Mouse (Mus musculus): ENCODE results near the gene Cyp2j9. TPM values are rescaled to one million over a fixed set of nuclear protein-coding genes. Genes with fewer than 3 reads are reported as not detected.

The Cyp2j9 gene
- polyA plus RNA-seq, 1 experiment from 2014 or later, result 2.0 TPM

DNA sequence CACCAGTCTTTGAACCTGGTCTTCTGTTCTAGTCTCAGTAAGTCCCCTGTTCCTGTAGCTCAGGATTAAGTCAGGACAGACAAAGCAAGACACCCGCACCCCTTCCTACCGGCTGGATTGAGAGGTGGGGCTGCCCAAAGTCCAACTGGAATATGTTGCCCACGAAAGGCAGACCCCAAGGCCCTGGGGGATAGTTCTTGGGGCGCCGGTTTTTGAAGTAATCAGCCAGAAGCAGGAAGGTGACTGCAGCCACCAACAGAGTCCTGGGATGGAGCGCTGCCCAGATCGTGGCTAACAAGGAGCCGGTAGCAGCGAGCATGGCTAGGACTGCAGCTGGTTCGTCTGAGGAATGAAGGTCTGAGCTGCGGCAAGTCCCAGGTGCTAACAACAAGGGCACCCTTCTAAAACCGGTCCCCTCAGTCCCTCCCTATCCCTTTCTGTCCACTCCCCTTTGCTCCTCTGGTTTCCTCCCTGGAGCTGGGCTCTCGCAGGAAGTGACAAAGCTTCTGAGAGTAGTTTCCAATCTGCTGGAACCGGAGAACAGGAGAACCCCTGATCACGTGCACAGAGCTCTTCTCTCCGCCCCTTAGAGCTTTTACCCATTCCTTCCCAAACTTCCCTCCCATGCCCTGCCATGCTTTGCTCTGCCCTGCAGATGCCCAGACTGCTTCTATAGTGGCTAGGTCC, 38.1 kb downstream of the Cyp2j9 start, which contains the start of gene Cyp2j6:
Gene Cyp2j6 (minus strand): TSS at position 529 of the 687 bp plus-strand sequence.
- ATAC-seq (ENCODE audit: insufficient number of reproducible peaks, insufficient read depth, low FRiP score, low TSS enrichment), result peak; percentile 89
- Histone ChIP-seq H3K9me3 (no peaks in the 10 kb centered on the region), H3K4me2 (replicated peaks) (peak within 1 kb of the TSS; percentile 62), H3K4me3 (peak within 1 kb of the TSS; percentile 63), H3K9ac (peak within 1 kb of the TSS; percentile 77), H3K36me3 (no peaks in the 10 kb centered on the region), H3K4me1 (no peaks in the 10 kb centered on the region; the same call in 1 of the 2 replicates), H3K27ac (peak within 1 kb of the TSS; percentile 63), H3K27me3 (no peaks in the 10 kb centered on the region)
- WGBS, result 5% methylated on average over 15 of the region's 16 CpGs

DNA sequence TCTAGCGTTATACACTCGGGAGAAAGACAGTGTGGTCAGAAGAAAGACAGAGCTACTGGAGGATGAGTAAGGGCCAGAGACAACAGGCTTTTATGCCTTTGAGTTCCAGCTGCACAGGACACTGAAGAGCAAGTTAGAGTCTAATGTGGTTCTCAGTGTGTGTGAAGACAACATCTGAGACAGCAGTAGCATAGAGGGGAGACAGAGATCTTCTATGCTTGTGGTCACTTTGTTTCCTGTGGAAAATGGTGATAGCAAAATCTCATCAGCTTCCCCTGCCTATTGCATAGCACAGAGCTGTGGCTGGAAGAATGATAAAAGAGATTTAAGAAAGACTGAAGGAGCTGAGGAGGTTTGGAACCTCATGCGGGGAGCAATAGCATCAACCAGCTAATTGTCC, 39.8 kb downstream of the Cyp2j9 start:
- H3K4me1 ChIP-seq, result no peaks in the 10 kb centered on the region; the same call in 1 of the 2 replicates
- H3K9me3 ChIP-seq, result no peaks in the 10 kb centered on the region
- no peak overlapping the region for H3K27ac ChIP-seq
- no peaks in the 10 kb centered on the region for H3K36me3 ChIP-seq
- no peak overlapping the region for H3K4me3 ChIP-seq
- WGBS, result 90% methylated on average over 3 of the region's 3 CpGs
- no peak overlapping the region for H3K9ac ChIP-seq
- no peak for ATAC-seq (ENCODE audit: insufficient number of reproducible peaks, insufficient read depth, low FRiP score, low TSS enrichment)
- no peaks in the 10 kb centered on the region for H3K27me3 ChIP-seq
- peak overlapping the region; percentile 28 for H3K4me2 ChIP-seq (replicated peaks)

DNA sequence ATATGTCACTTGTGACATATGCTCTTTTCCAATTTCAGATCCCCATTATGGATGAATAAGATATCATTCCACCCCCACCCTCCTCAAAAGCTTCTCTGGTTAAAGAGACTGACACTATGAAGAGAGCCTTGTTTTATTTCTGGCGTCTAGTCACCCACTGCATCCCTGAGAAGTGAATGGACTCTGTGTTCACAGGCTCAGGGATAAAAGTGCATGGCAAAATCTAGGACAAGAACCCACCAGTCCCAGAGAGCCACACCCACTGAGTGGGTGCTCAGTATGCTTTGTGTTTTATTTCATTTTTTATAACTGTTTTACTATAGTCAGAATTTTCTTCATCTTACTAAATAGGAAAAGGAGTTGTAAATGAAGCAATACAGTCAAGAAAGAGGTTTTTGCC, 45.4 kb downstream of the Cyp2j9 start:
- 37% methylated on average over 1 of the region's 1 CpGs for WGBS
- H3K9ac ChIP-seq, result no peak overlapping the region
- no peak overlapping the region for H3K4me2 ChIP-seq (replicated peaks)

DNA sequence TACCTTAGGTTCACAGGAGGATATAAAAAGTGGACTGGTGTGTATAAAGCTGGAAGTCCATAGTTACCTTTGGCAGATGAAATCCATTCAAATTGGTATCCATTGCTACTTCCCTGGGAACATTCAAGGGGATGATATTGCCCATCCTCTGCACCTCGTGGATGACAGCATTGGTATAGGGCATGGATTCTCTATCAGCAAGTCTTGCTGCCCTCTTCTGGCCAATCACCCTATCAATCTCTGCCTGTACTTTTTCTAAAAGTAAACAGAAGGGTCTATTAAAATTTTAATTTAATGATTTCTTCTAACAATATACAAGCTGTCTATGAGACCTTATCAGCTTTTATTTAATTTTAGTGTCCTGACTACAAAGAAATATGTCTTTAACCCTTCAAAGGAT, 65.6 kb downstream of the Cyp2j9 start:
- H3K9me3 ChIP-seq, result no peaks in the 10 kb centered on the region
- H3K4me1 ChIP-seq, result no peaks in the 10 kb centered on the region
- H3K27me3 ChIP-seq, result no peaks in the 10 kb centered on the region
- H3K4me2 ChIP-seq (replicated peaks), result no peak overlapping the region
- no peak for ATAC-seq (ENCODE audit: insufficient number of reproducible peaks, insufficient read depth, low FRiP score, low TSS enrichment)
- H3K36me3 ChIP-seq, result peaks cover 4% of the 10 kb centered on the region; the same call in 1 of the 2 replicates
- no peak overlapping the region for H3K27ac ChIP-seq
- H3K9ac ChIP-seq, result no peak overlapping the region
- H3K4me3 ChIP-seq, result no peak overlapping the region
- WGBS, result 25% methylated on average over 1 of the region's 1 CpGs

More for the DNA sequence above, 45.4 kb downstream of the Cyp2j9 start:
- no peaks in the 10 kb centered on the region for H3K27me3 ChIP-seq
- no peak overlapping the region for H3K27ac ChIP-seq
- no peak overlapping the region for H3K4me3 ChIP-seq
- no peak for ATAC-seq (ENCODE audit: insufficient number of reproducible peaks, insufficient read depth, low FRiP score, low TSS enrichment)
- no peaks in the 10 kb centered on the region for H3K4me1 ChIP-seq
- H3K9me3 ChIP-seq, result no peaks in the 10 kb centered on the region
- H3K36me3 ChIP-seq, result no peaks in the 10 kb centered on the region

DNA sequence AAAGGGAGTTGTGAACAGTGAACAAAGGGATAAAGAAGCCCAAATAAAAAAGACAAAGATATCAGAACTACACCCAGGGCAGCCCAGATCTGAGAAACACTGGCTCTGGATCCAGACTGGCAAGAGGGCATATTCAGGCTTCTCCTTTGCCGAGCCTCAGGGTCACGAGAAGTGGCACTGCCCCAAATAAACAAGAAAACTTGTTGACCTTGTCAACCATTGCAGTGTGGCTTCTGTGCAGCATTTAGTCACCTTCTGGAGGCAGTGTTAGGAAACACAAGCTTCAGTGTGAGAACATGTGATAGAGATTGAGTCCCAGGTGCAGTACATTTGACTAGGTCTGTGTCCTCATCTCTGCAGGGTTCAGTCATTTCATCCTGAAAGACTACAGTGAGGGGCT, 69.1 kb downstream of the Cyp2j9 start:
- H3K36me3 ChIP-seq, result no peaks in the 10 kb centered on the region
- no peaks in the 10 kb centered on the region for H3K4me1 ChIP-seq
- H3K27me3 ChIP-seq, result no peaks in the 10 kb centered on the region
- 89% methylated on average over 2 of the region's 2 CpGs for WGBS
- H3K27ac ChIP-seq, result no peak overlapping the region
- H3K9me3 ChIP-seq, result no peaks in the 10 kb centered on the region
- no peak overlapping the region for H3K4me3 ChIP-seq
- H3K9ac ChIP-seq, result no peak overlapping the region
- H3K4me2 ChIP-seq (replicated peaks), result no peak overlapping the region
- ATAC-seq (ENCODE audit: insufficient number of reproducible peaks, insufficient read depth, low FRiP score, low TSS enrichment), result no peak

Other genes with a start within 250 kb of the Cyp2j9 start
- gene Cyp2j11, start 242.9 kb downstream of the Cyp2j9 start, polyA plus RNA-seq (2016; fragmentation: Nextera tagmentation; extraction: Ambion mirVana), result not detected in 2 replicates
- gene Cyp2j8, start 84.2 kb downstream of the Cyp2j9 start, polyA plus RNA-seq (2016; fragmentation: Nextera tagmentation; extraction: Ambion mirVana), result not detected in 2 replicates
- 9.1 and 10.7 TPM in 2 replicates for gene Cyp2j6, start 37.9 kb downstream of the Cyp2j9 start, polyA plus RNA-seq (2016; fragmentation: Nextera tagmentation; extraction: Ambion mirVana)
- not detected in 2 replicates for gene Cyp2j5, start 72.6 kb upstream of the Cyp2j9 start, polyA plus RNA-seq (2016; fragmentation: Nextera tagmentation; extraction: Ambion mirVana)
- 0.14 TPM in 1 of 2 replicates, not detected in the other for gene Gm12695, start 193.6 kb upstream of the Cyp2j9 start, polyA plus RNA-seq (2016; fragmentation: Nextera tagmentation; extraction: Ambion mirVana)